In the genomic region with DNA sequence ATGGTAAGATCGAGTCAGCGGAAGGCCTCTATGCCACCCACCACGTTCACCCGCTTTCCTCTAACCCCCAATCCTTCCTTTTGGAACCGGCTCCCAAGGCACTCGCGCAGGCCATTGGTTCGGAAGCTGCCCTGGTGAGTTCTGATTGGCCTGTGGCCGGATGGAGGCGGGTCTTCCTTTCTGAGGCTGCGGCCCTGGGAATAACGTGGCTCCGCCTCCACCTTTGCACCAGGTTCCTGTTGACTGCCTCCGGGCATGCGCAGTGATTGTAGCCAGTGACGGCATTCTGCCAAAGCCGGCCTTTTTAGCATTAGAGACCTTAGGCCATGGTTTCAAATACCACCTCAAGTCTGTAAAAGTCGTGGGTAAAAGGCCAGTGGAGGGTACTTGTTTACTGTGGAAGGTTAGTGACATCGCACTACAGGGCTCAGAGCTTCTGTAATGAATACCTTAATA, we compare ENCODE assay signal across 8 mouse cellular contexts. TPM values are rescaled to one million over a fixed set of nuclear protein-coding genes. Genes with fewer than 3 reads are reported as not detected.
DNase-seq lines count a peak whose midpoint lies in the region; ATAC-seq lines count a peak whose summit lies in the region.

No protein-coding gene starts in this region.

- H3K4me2 ChIP-seq in heart, embryonic 13.5 days = peak overlapping the region; percentile 64
- H3K4me2 ChIP-seq in liver, embryonic 12.5 days = peak overlapping the region; percentile 62
- H3K4me2 ChIP-seq in stomach, embryonic 15.5 days = peak overlapping the region; percentile 42

- ATAC-seq in heart, embryonic 13.5 days (ENCODE audit: extremely low read depth, insufficient number of reproducible peaks, low FRiP score, low TSS enrichment) = peak; percentile 94
- ATAC-seq in liver, embryonic 12.5 days = peak; percentile 93
- peak; percentile 97 for ATAC-seq in stomach, embryonic 15.5 days (ENCODE audit: insufficient read depth, low FRiP score, low read depth)

- DNase-seq in CD4-positive, CD25-positive, alpha-beta regulatory T cell, adult 2 months (ENCODE audit: low read depth, low spot score) = peak; percentile 97
- DNase-seq in fat pad, adult 2 months (ENCODE audit: extremely low read depth, low read depth, low spot score) = peak; percentile 55
- DNase-seq in kidney, postnatal 10 days = peak; percentile 97
- DNase-seq in natural killer cell, adult 2 months (ENCODE audit: low spot score in 2 of 2) = peak; percentile 94 to 96

- H3K4me3 ChIP-seq in brown adipose tissue, adult 24 weeks (ENCODE audit: insufficient read depth, low read depth, low read length) = peak overlapping the region; percentile 47
- peak overlapping the region; percentile 42 for H3K4me3 ChIP-seq in heart, embryonic 13.5 days
- peak overlapping the region; percentile 47 for H3K4me3 ChIP-seq in liver, embryonic 12.5 days
- peak overlapping the region; percentile 21; the same call in 1 of the 2 replicates for H3K4me3 ChIP-seq in stomach, embryonic 15.5 days (replicated peaks)

- no peaks in the 10 kb centered on the region for H3K4me1 ChIP-seq in brown adipose tissue, adult 24 weeks (ENCODE audit: control insufficient read depth, insufficient read depth, insufficient read length, low read length)
- H3K4me1 ChIP-seq in heart, embryonic 13.5 days = 0 out of 2 replicates have a peak, but pooled peaks cover 3% of the 10 kb centered on the region
- peaks cover 32% of the 10 kb centered on the region for H3K4me1 ChIP-seq in liver, embryonic 12.5 days
- H3K4me1 ChIP-seq in stomach, embryonic 15.5 days = no peaks in the 10 kb centered on the region

- H3K9me3 ChIP-seq in heart, embryonic 13.5 days = no peaks in the 10 kb centered on the region
- no peaks in the 10 kb centered on the region for H3K9me3 ChIP-seq in liver, embryonic 12.5 days (replicated peaks)
- H3K9me3 ChIP-seq in stomach, embryonic 15.5 days = no peaks in the 10 kb centered on the region

- H3K36me3 ChIP-seq in heart, embryonic 13.5 days = no peaks in the 10 kb centered on the region
- no peaks in the 10 kb centered on the region for H3K36me3 ChIP-seq in liver, embryonic 12.5 days
- no peaks in the 10 kb centered on the region for H3K36me3 ChIP-seq in stomach, embryonic 15.5 days

- H3K9ac ChIP-seq in heart, embryonic 13.5 days = peak overlapping the region; percentile 59; the same call in 1 of the 2 replicates
- peak overlapping the region; percentile 52 for H3K9ac ChIP-seq in liver, embryonic 12.5 days
- no peak overlapping the region for H3K9ac ChIP-seq in stomach, embryonic 15.5 days

- H3K27ac ChIP-seq in brown adipose tissue, adult 24 weeks (replicated peaks; ENCODE audit: low read depth, low read length) = peak overlapping the region; percentile 82
- peak overlapping the region; percentile 48 for H3K27ac ChIP-seq in heart, embryonic 13.5 days (replicated peaks)
- H3K27ac ChIP-seq in liver, embryonic 12.5 days = peak overlapping the region; percentile 83
- H3K27ac ChIP-seq in stomach, embryonic 15.5 days = no peak overlapping the region

- WGBS in heart, embryonic 13.5 days = 13% methylated on average over 19 of the region's 19 CpGs
- 6% methylated on average over 19 of the region's 19 CpGs for WGBS in liver, embryonic 12.5 days (ENCODE audit: insufficient replicate concordance)
- 17% methylated on average over 19 of the region's 19 CpGs for WGBS in stomach, embryonic 15.5 days

- H3K27me3 ChIP-seq in heart, embryonic 13.5 days (replicated peaks) = no peaks in the 10 kb centered on the region
- H3K27me3 ChIP-seq in liver, embryonic 12.5 days (replicated peaks) = no peaks in the 10 kb centered on the region
- H3K27me3 ChIP-seq in stomach, embryonic 15.5 days (replicated peaks) = no peaks in the 10 kb centered on the region

RNA-seq across cellular contexts. Expression of a gene that starts 6.5 kb away (rescaled TPM):
- 1.1 and 1.5 TPM in 2 replicates for polyA plus RNA-seq in brown adipose tissue, adult 24 weeks (2012; ENCODE audit: insufficient read depth, insufficient read length, missing spikeins)
- polyA plus RNA-seq in heart, embryonic 13.5 days (2015; fragmentation: Nextera tagmentation; extraction: Ambion mirVana) = 0.24 and 0.33 TPM in 2 replicates
- polyA plus RNA-seq in liver, embryonic 12.5 days (2016; fragmentation: Nextera tagmentation; extraction: Ambion mirVana) = 3.2 and 3.5 TPM in 2 replicates
- polyA plus RNA-seq in stomach, embryonic 15.5 days (2015; fragmentation: Nextera tagmentation; extraction: Ambion mirVana) = 0.48 and 1.2 TPM in 2 replicates

RNA-seq across cellular contexts. Expression of a gene that starts 22.3 kb away (rescaled TPM):
- 1.6 and 2.6 TPM in 2 replicates for polyA plus RNA-seq in brown adipose tissue, adult 24 weeks (2012; ENCODE audit: insufficient read depth, insufficient read length, missing spikeins)
- polyA plus RNA-seq in heart, embryonic 13.5 days (2015; fragmentation: Nextera tagmentation; extraction: Ambion mirVana) = 34.4 and 34.9 TPM in 2 replicates
- polyA plus RNA-seq in liver, embryonic 12.5 days (2016; fragmentation: Nextera tagmentation; extraction: Ambion mirVana) = 57.1 and 57.5 TPM in 2 replicates
- polyA plus RNA-seq in stomach, embryonic 15.5 days (2015; fragmentation: Nextera tagmentation; extraction: Ambion mirVana) = 46.3 and 47.4 TPM in 2 replicates

RNA-seq across cellular contexts. Expression of a gene that starts 35.9 kb away (rescaled TPM):
- 19.6 and 24.5 TPM in 2 replicates for polyA plus RNA-seq in brown adipose tissue, adult 24 weeks (2012; ENCODE audit: insufficient read depth, insufficient read length, missing spikeins)
- 20.9 and 22.8 TPM in 2 replicates for polyA plus RNA-seq in heart, embryonic 13.5 days (2015; fragmentation: Nextera tagmentation; extraction: Ambion mirVana)
- polyA plus RNA-seq in liver, embryonic 12.5 days (2016; fragmentation: Nextera tagmentation; extraction: Ambion mirVana) = 9.4 and 9.9 TPM in 2 replicates
- polyA plus RNA-seq in stomach, embryonic 15.5 days (2015; fragmentation: Nextera tagmentation; extraction: Ambion mirVana) = 24.1 and 27.3 TPM in 2 replicates

RNA-seq across cellular contexts. Expression of a gene that starts 48.9 kb away (rescaled TPM):
- polyA plus RNA-seq in brown adipose tissue, adult 24 weeks (2012; ENCODE audit: insufficient read depth, insufficient read length, missing spikeins) = 188 and 247 TPM in 2 replicates
- polyA plus RNA-seq in heart, embryonic 13.5 days (2015; fragmentation: Nextera tagmentation; extraction: Ambion mirVana) = 323 and 335 TPM in 2 replicates
- polyA plus RNA-seq in liver, embryonic 12.5 days (2016; fragmentation: Nextera tagmentation; extraction: Ambion mirVana) = 351 and 363 TPM in 2 replicates
- polyA plus RNA-seq in stomach, embryonic 15.5 days (2015; fragmentation: Nextera tagmentation; extraction: Ambion mirVana) = 421 and 436 TPM in 2 replicates
